Mouse (Mus musculus): ENCODE results near the gene Ano10. TPM values are rescaled to one million over a fixed set of nuclear protein-coding genes. Genes with fewer than 3 reads are reported as not detected.

Ano10 gene
- polyA plus RNA-seq, 1 experiment from 2014 or later: 38.6 TPM

- WGBS: 81% methylated on average over 5 of the region's 5 CpGs
- no peak for ATAC-seq (ENCODE audit: insufficient read depth, low FRiP score)
- Histone ChIP-seq H3K4me3 (replicated peaks; ENCODE audit: low read length) (no peak overlapping the region), H3K27ac (ENCODE audit: low read length) (no peak overlapping the region), H3K4me2 (ENCODE audit: low read depth, low read length) (no peak overlapping the region), H3K9ac (ENCODE audit: low read length) (no peak overlapping the region), H3K27me3 (ENCODE audit: control insufficient read depth, insufficient read depth, low read length) (no peaks in the 10 kb centered on the region), H3K4me1 (ENCODE audit: control insufficient read depth, insufficient read depth, low read length) (no peaks in the 10 kb centered on the region), H3K9me3 (replicated peaks; ENCODE audit: control insufficient read depth, low read length) (no peaks in the 10 kb centered on the region), H3K36me3 (ENCODE audit: control insufficient read depth, insufficient read depth, low read length) (no peaks in the 10 kb centered on the region)
Measured at GRCm38 (mm10) chr9:122156389-122157078, 137.7 kb downstream of the Ano10 start.

- Histone ChIP-seq H3K27ac (ENCODE audit: low read length) (no peak overlapping the region), H3K27me3 (ENCODE audit: control insufficient read depth, insufficient read depth, low read length) (no peaks in the 10 kb centered on the region), H3K9me3 (replicated peaks; ENCODE audit: control insufficient read depth, low read length) (no peaks in the 10 kb centered on the region), H3K4me2 (ENCODE audit: low read depth, low read length) (no peak overlapping the region), H3K4me1 (ENCODE audit: control insufficient read depth, insufficient read depth, low read length) (no peaks in the 10 kb centered on the region), H3K9ac (ENCODE audit: low read length) (no peak overlapping the region), H3K4me3 (replicated peaks; ENCODE audit: low read length) (no peak overlapping the region), H3K36me3 (ENCODE audit: control insufficient read depth, insufficient read depth, low read length) (no peaks in the 10 kb centered on the region)
- WGBS: 97% methylated on average over 1 of the region's 1 CpGs
- ATAC-seq (ENCODE audit: insufficient read depth, low FRiP score): no peak
Measured at GRCm38 (mm10) chr9:122155193-122155592, 139.0 kb downstream of the Ano10 start.

GRCm38 (mm10) chr9:122153436-122153835 is 140.8 kb downstream of the Ano10 start:
- Histone ChIP-seq H3K9me3 (replicated peaks; ENCODE audit: control insufficient read depth, low read length) (no peaks in the 10 kb centered on the region), H3K27me3 (ENCODE audit: control insufficient read depth, insufficient read depth, low read length) (no peaks in the 10 kb centered on the region), H3K4me3 (replicated peaks; ENCODE audit: low read length) (no peak overlapping the region), H3K9ac (ENCODE audit: low read length) (no peak overlapping the region), H3K4me1 (ENCODE audit: control insufficient read depth, insufficient read depth, low read length) (0 out of 2 replicates have a peak, but pooled peaks cover 4% of the 10 kb centered on the region), H3K4me2 (ENCODE audit: low read depth, low read length) (no peak overlapping the region), H3K36me3 (ENCODE audit: control insufficient read depth, insufficient read depth, low read length) (no peaks in the 10 kb centered on the region), H3K27ac (ENCODE audit: low read length) (no peak overlapping the region)
- WGBS: 81% methylated on average over 3 of the region's 3 CpGs
- ATAC-seq (ENCODE audit: insufficient read depth, low FRiP score): no peak

- Histone ChIP-seq H3K9me3 (replicated peaks; ENCODE audit: control insufficient read depth, low read length) (no peaks in the 10 kb centered on the region), H3K27ac (ENCODE audit: low read length) (no peak overlapping the region), H3K27me3 (ENCODE audit: control insufficient read depth, insufficient read depth, low read length) (no peaks in the 10 kb centered on the region), H3K36me3 (ENCODE audit: control insufficient read depth, insufficient read depth, low read length) (no peaks in the 10 kb centered on the region), H3K4me2 (ENCODE audit: low read depth, low read length) (no peak overlapping the region), H3K4me3 (replicated peaks; ENCODE audit: low read length) (no peak overlapping the region), H3K4me1 (ENCODE audit: control insufficient read depth, insufficient read depth, low read length) (0 out of 2 replicates have a peak, but pooled peaks cover 4% of the 10 kb centered on the region), H3K9ac (ENCODE audit: low read length) (no peak overlapping the region)
- 79% methylated on average over 1 of the region's 1 CpGs for WGBS
- no peak for ATAC-seq (ENCODE audit: insufficient read depth, low FRiP score)
Measured at GRCm38 (mm10) chr9:122152501-122152900, 141.7 kb downstream of the Ano10 start.

GRCm38 (mm10) chr9:122152063-122152462 is 142.2 kb downstream of the Ano10 start:
- H3K9ac ChIP-seq (ENCODE audit: low read length): no peak overlapping the region
- 0 out of 2 replicates have a peak, but pooled peaks cover 4% of the 10 kb centered on the region for H3K4me1 ChIP-seq (ENCODE audit: control insufficient read depth, insufficient read depth, low read length)
- no peak for ATAC-seq (ENCODE audit: insufficient read depth, low FRiP score)
- H3K4me2 ChIP-seq (ENCODE audit: low read depth, low read length): no peak overlapping the region
- no peaks in the 10 kb centered on the region for H3K9me3 ChIP-seq (replicated peaks; ENCODE audit: control insufficient read depth, low read length)
- no peaks in the 10 kb centered on the region for H3K27me3 ChIP-seq (ENCODE audit: control insufficient read depth, insufficient read depth, low read length)
- H3K36me3 ChIP-seq (ENCODE audit: control insufficient read depth, insufficient read depth, low read length): no peaks in the 10 kb centered on the region
- H3K27ac ChIP-seq (ENCODE audit: low read length): no peak overlapping the region
- H3K4me3 ChIP-seq (replicated peaks; ENCODE audit: low read length): no peak overlapping the region
- 84% methylated on average over 4 of the region's 4 CpGs for WGBS

GRCm38 (mm10) chr9:122149997-122150826 is 144.0 kb downstream of the Ano10 start:
- 0 out of 2 replicates have a peak, but pooled peaks cover under 1% of the 10 kb centered on the region for H3K36me3 ChIP-seq (ENCODE audit: control insufficient read depth, insufficient read depth, low read length)
- H3K4me2 ChIP-seq (ENCODE audit: low read depth, low read length): no peak overlapping the region
- no peak overlapping the region for H3K4me3 ChIP-seq (replicated peaks; ENCODE audit: low read length)
- no peak overlapping the region for H3K9ac ChIP-seq (ENCODE audit: low read length)
- H3K9me3 ChIP-seq (replicated peaks; ENCODE audit: control insufficient read depth, low read length): no peaks in the 10 kb centered on the region
- 84% methylated on average over 9 of the region's 9 CpGs for WGBS
- ATAC-seq (ENCODE audit: insufficient read depth, low FRiP score): no peak
- H3K4me1 ChIP-seq (ENCODE audit: control insufficient read depth, insufficient read depth, low read length): peaks cover 10% of the 10 kb centered on the region
- H3K27me3 ChIP-seq (ENCODE audit: control insufficient read depth, insufficient read depth, low read length): no peaks in the 10 kb centered on the region
- H3K27ac ChIP-seq (ENCODE audit: low read length): no peak overlapping the region

- Histone ChIP-seq H3K9ac (ENCODE audit: low read length) (no peak overlapping the region), H3K36me3 (ENCODE audit: control insufficient read depth, insufficient read depth, low read length) (peaks cover 11% of the 10 kb centered on the region; the same call in 1 of the 2 replicates), H3K4me3 (replicated peaks; ENCODE audit: low read length) (no peak overlapping the region), H3K4me1 (ENCODE audit: control insufficient read depth, insufficient read depth, low read length) (peaks cover 10% of the 10 kb centered on the region), H3K9me3 (replicated peaks; ENCODE audit: control insufficient read depth, low read length) (no peaks in the 10 kb centered on the region), H3K4me2 (ENCODE audit: low read depth, low read length) (no peak overlapping the region), H3K27ac (ENCODE audit: low read length) (no peak overlapping the region), H3K27me3 (ENCODE audit: control insufficient read depth, insufficient read depth, low read length) (no peaks in the 10 kb centered on the region)
- ATAC-seq (ENCODE audit: insufficient read depth, low FRiP score): no peak
- 80% methylated on average over 3 of the region's 3 CpGs for WGBS
Measured at GRCm38 (mm10) chr9:122148356-122148755, 145.9 kb downstream of the Ano10 start.

GRCm38 (mm10) chr9:122146124-122146870 is 147.9 kb downstream of the Ano10 start:
- Histone ChIP-seq H3K9me3 (replicated peaks; ENCODE audit: control insufficient read depth, low read length) (no peaks in the 10 kb centered on the region), H3K4me2 (ENCODE audit: low read depth, low read length) (no peak overlapping the region), H3K4me3 (replicated peaks; ENCODE audit: low read length) (no peak overlapping the region), H3K4me1 (ENCODE audit: control insufficient read depth, insufficient read depth, low read length) (peaks cover 21% of the 10 kb centered on the region), H3K27me3 (ENCODE audit: control insufficient read depth, insufficient read depth, low read length) (no peaks in the 10 kb centered on the region), H3K36me3 (ENCODE audit: control insufficient read depth, insufficient read depth, low read length) (peaks cover 11% of the 10 kb centered on the region; the same call in 1 of the 2 replicates), H3K27ac (ENCODE audit: low read length) (0 out of 2 replicates have a peak overlapping the region, but pooled peaks have one; percentile 26), H3K9ac (ENCODE audit: low read length) (no peak overlapping the region)
- WGBS: 71% methylated on average over 4 of the region's 4 CpGs
- no peak for ATAC-seq (ENCODE audit: insufficient read depth, low FRiP score)

Measured in stomach, embryonic 16.5 days (tissue).